Mouse (Mus musculus) liver, postnatal 0 days (tissue): ENCODE measurements around the gene Psma2.

ENCODE experiments used
- CTCF ChIP-seq: sonication (generic); IDR thresholded peaks from 2 replicates; pipeline ENCODE4 v1.5.1; 2016; ENCODE audit warnings: antibody characterized with exemption, low read depth
- EP300 ChIP-seq: IDR thresholded peaks from 2 replicates; pipeline ENCODE4 v1.6.1; 2016; ENCODE audit warnings: antibody characterized with exemption, low read depth, mild to moderate bottlenecking

GRCm38 (mm10) chr13:14629726-14630641, 16.9 kb downstream of the Psma2 start, which contains the start of gene AW209491:
- TF ChIP-seq CTCF = no peak; the same call in 1 of the 2 replicates
- TF ChIP-seq EP300 = no peak
